Mouse (Mus musculus): Measurements from ENCODE around the gene 3110040N11Rik. TPM values are rescaled to one million over a fixed set of nuclear protein-coding genes. Genes with fewer than 3 reads are reported as not detected.

The 3110040N11Rik gene
- polyA plus RNA-seq, 1 experiment from 2014 or later: 30.3 TPM

DNA sequence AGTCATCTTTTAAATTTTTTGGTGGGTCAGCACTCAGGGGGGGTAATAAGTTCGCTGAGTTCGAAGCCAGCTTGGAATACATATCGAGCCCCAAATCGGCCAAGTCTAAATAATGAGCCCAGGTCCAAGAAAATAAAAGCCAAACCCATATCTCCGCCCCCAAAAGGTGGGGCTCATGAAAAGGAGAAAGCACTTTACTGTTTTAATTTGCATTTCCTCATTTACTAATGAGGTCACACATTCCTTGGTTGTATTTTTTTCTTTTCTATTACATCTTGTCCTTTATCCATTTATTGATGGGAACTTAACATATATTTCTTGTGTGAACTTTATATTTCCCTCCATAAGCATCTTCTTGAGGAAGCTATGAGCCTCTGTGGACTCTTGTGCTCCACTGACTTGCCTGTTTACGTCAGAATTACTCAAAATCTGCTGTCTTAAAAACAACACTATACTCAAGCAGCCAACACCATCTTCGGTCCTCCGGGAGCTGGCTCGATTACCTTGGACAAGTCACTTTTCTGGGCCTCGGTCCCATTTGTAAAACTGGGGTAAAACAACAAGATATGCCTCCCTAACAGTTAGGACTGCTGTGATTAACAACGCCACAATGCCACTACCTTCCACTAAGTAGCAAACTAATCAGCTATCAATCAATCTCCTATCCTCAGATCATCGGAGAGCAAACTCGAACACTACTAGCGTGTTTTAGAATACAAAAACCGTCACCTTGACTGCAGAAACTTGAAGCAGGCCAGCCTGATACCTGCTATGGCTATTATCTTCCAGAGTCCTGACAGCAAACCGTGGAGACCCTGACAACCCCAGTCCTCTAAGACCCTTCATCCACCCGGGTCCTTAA is 38.8 kb upstream of the 3110040N11Rik start:
- WGBS: 17% methylated on average over 17 of the region's 17 CpGs
- H3K4me2 ChIP-seq (replicated peaks; ENCODE audit: low read depth, low read length): peak overlapping the region; percentile 70
- H3K4me3 ChIP-seq (ENCODE audit: low read depth, low read length): peak overlapping the region; percentile 77
- peak overlapping the region; percentile 94 for H3K27ac ChIP-seq (ENCODE audit: low read length)
- H3K9me3 ChIP-seq (ENCODE audit: low read length): no peaks in the 10 kb centered on the region
- peak overlapping the region; percentile 63 for H3K9ac ChIP-seq (replicated peaks; ENCODE audit: low read depth)
- peaks cover 14% of the 10 kb centered on the region; the same call in 1 of the 2 replicates for H3K4me1 ChIP-seq (ENCODE audit: insufficient read depth, low read depth, low read length)
- H3K27me3 ChIP-seq (replicated peaks; ENCODE audit: insufficient read depth, low read length): no peaks in the 10 kb centered on the region
- H3K36me3 ChIP-seq (ENCODE audit: insufficient read depth, low read length): no peaks in the 10 kb centered on the region
- TF ChIP-seq CTCF (IDR thresholded peaks at IDR 0.05) (no peak), EP300 (IDR thresholded peaks at IDR 0.05) (no peak)
- no peak for ATAC-seq
- DNase-seq (ENCODE audit: low spot score): peak; percentile 40

DNA sequence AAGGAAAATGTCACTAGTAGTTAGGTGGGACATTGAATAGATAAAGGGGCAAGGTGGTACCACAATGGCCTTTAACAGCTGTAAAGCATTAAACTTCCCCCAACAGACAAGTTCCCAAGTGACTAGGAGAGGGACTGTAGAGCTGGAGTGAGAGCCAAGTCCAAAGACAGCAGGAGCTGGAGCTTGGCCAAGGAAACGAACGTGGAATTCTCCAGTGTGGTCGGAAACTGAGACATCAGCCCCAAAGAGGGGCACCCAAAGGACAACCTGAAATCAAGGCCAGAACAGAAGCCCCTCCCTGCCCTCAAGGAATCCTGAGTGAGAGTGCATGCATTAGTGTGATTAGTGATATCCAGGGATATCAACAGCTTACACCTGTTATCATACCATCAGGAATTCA is 36.1 kb upstream of the 3110040N11Rik start:
- peaks cover 14% of the 10 kb centered on the region; the same call in 1 of the 2 replicates for H3K4me1 ChIP-seq (ENCODE audit: insufficient read depth, low read depth, low read length)
- H3K9me3 ChIP-seq (ENCODE audit: low read length): no peaks in the 10 kb centered on the region
- 6% methylated on average over 3 of the region's 3 CpGs for WGBS
- H3K27ac ChIP-seq (ENCODE audit: low read length): no peak overlapping the region
- no peaks in the 10 kb centered on the region for H3K27me3 ChIP-seq (replicated peaks; ENCODE audit: insufficient read depth, low read length)
- no peak overlapping the region for H3K4me3 ChIP-seq (ENCODE audit: low read depth, low read length)
- no peak for ATAC-seq
- H3K36me3 ChIP-seq (ENCODE audit: insufficient read depth, low read length): no peaks in the 10 kb centered on the region
- H3K9ac ChIP-seq (replicated peaks; ENCODE audit: low read depth): no peak overlapping the region
- TF ChIP-seq EP300 (IDR thresholded peaks at IDR 0.05) (no peak), CTCF (IDR thresholded peaks at IDR 0.05) (no peak)
- no peak overlapping the region for H3K4me2 ChIP-seq (replicated peaks; ENCODE audit: low read depth, low read length)
- no peak for DNase-seq (ENCODE audit: low spot score)

- Histone ChIP-seq H3K9ac (replicated peaks; ENCODE audit: low read depth) (no peak overlapping the region), H3K36me3 (ENCODE audit: insufficient read depth, low read length) (no peaks in the 10 kb centered on the region), H3K27me3 (replicated peaks; ENCODE audit: insufficient read depth, low read length) (no peaks in the 10 kb centered on the region), H3K4me1 (ENCODE audit: insufficient read depth, low read depth, low read length) (peaks cover 14% of the 10 kb centered on the region; the same call in 1 of the 2 replicates), H3K4me2 (replicated peaks; ENCODE audit: low read depth, low read length) (no peak overlapping the region), H3K4me3 (ENCODE audit: low read depth, low read length) (no peak overlapping the region), H3K9me3 (ENCODE audit: low read length) (no peaks in the 10 kb centered on the region), H3K27ac (ENCODE audit: low read length) (no peak overlapping the region)
- DNase-seq (ENCODE audit: low spot score) (no peak), ATAC-seq (no peak)
- 41% methylated on average over 3 of the region's 3 CpGs for WGBS
- TF ChIP-seq CTCF (IDR thresholded peaks at IDR 0.05) (no peak), EP300 (IDR thresholded peaks at IDR 0.05) (no peak)
These were observed 35.6 kb upstream of the 3110040N11Rik start for GRCm38 (mm10) chr7:81824906-81825305.

- WGBS: 88% methylated on average over 5 of the region's 5 CpGs
- H3K27ac ChIP-seq (ENCODE audit: low read length): no peak overlapping the region
- no peak for ATAC-seq
- H3K9ac ChIP-seq (replicated peaks; ENCODE audit: low read depth): no peak overlapping the region
- H3K9me3 ChIP-seq (ENCODE audit: low read length): no peaks in the 10 kb centered on the region
- no peaks in the 10 kb centered on the region for H3K4me1 ChIP-seq (ENCODE audit: insufficient read depth, low read depth, low read length)
- no peaks in the 10 kb centered on the region for H3K27me3 ChIP-seq (replicated peaks; ENCODE audit: insufficient read depth, low read length)
- H3K4me3 ChIP-seq (ENCODE audit: low read depth, low read length): no peak overlapping the region
- DNase-seq (ENCODE audit: low spot score): no peak
- TF ChIP-seq CTCF (IDR thresholded peaks at IDR 0.05) (no peak), EP300 (IDR thresholded peaks at IDR 0.05) (no peak)
- H3K36me3 ChIP-seq (ENCODE audit: insufficient read depth, low read length): no peaks in the 10 kb centered on the region
- H3K4me2 ChIP-seq (replicated peaks; ENCODE audit: low read depth, low read length): no peak overlapping the region
These were observed 16.8 kb upstream of the 3110040N11Rik start for GRCm38 (mm10) chr7:81806067-81806466.

DNA sequence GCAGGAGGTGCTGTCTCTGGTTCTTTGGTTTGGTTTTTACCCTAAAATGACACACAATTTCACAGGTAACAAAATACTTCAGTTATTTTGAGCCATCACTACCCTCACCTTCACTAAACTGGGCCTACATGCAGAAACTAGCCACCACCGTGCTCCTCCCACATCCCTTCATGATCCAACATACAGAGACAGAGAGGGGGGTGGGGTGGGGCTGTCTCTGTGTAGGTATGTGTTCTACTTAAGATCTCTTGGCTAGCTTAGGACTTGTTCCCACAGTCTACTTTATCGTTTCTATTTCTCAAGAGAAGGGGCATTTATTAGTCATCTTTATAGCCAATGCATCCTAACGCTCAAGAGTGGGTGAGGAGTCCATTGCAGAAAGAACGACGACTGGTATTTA is 742 bp downstream of the 3110040N11Rik start:
- ATAC-seq: no peak
- peak overlapping the region; percentile 75 for H3K4me2 ChIP-seq (replicated peaks; ENCODE audit: low read depth, low read length)

DNA sequence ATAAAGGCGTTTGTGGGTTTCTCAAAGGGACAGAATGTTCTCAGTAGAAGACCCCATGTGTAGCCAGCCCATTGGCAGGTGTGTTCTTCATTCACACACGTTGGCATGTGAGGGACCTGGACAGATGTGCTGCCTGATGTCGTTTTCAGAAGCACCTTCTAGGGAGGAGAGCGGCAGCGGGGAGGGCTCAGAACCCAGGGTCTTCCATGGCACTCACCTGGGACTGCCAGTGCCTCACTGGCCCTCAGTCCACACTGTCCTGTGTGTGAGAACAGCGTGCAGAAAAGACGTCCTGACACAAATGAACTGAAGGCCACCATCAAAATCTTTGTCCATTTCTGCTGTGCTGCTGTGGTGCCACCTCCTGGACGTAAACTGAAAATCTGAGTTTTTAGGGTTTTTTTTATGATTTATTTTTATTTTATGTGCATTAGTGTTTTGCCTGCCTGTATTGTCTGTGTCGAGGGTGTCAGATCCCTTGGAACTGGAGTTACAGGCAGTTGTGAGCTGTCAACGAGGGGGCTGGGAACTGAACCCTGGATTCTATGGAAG is 11.5 kb downstream of the 3110040N11Rik start:
- H3K9ac ChIP-seq (replicated peaks; ENCODE audit: low read depth): no peak overlapping the region
- DNase-seq (ENCODE audit: low spot score): no peak
- no peaks in the 10 kb centered on the region for H3K27me3 ChIP-seq (replicated peaks; ENCODE audit: insufficient read depth, low read length)
- H3K4me2 ChIP-seq (replicated peaks; ENCODE audit: low read depth, low read length): no peak overlapping the region
- peaks cover 7% of the 10 kb centered on the region; the same call in 1 of the 2 replicates for H3K36me3 ChIP-seq (ENCODE audit: insufficient read depth, low read length)
- H3K27ac ChIP-seq (ENCODE audit: low read length): no peak overlapping the region
- no peak for ATAC-seq
- H3K4me1 ChIP-seq (ENCODE audit: insufficient read depth, low read depth, low read length): no peaks in the 10 kb centered on the region
- TF ChIP-seq EP300 (IDR thresholded peaks at IDR 0.05) (no peak), CTCF (IDR thresholded peaks at IDR 0.05) (peak; percentile 60)
- 62% methylated on average over 10 of the region's 10 CpGs for WGBS
- 0 out of 2 replicates have a peak, but pooled peaks cover 4% of the 10 kb centered on the region for H3K9me3 ChIP-seq (ENCODE audit: low read length)
- H3K4me3 ChIP-seq (ENCODE audit: low read depth, low read length): no peak overlapping the region

More for the DNA sequence above, 742 bp downstream of the 3110040N11Rik start:
- no peaks in the 10 kb centered on the region for H3K4me1 ChIP-seq (ENCODE audit: insufficient read depth, low read depth, low read length)
- DNase-seq (ENCODE audit: low spot score): peak; percentile 8
- peak overlapping the region; percentile 56; the same call in 1 of the 2 replicates for H3K9ac ChIP-seq (replicated peaks; ENCODE audit: low read depth)
- no peaks in the 10 kb centered on the region for H3K27me3 ChIP-seq (replicated peaks; ENCODE audit: insufficient read depth, low read length)
- no peaks in the 10 kb centered on the region for H3K9me3 ChIP-seq (ENCODE audit: low read length)
- TF ChIP-seq EP300 (IDR thresholded peaks at IDR 0.05) (no peak), CTCF (IDR thresholded peaks at IDR 0.05) (no peak)
- H3K4me3 ChIP-seq (ENCODE audit: low read depth, low read length): peak overlapping the region; percentile 57
- H3K36me3 ChIP-seq (ENCODE audit: insufficient read depth, low read length): no peaks in the 10 kb centered on the region
- WGBS: 3% methylated on average over 5 of the region's 5 CpGs
- H3K27ac ChIP-seq (ENCODE audit: low read length): peak overlapping the region; percentile 93
